Mouse (Mus musculus) lung, postnatal 0 days (tissue): Measurements from ENCODE around the gene D030056L22Rik.

Experiments used
- CTCF ChIP-seq: IDR thresholded peaks from 2 replicates; pipeline ENCODE4 v1.5.1; 2016; ENCODE audit warnings: antibody characterized with exemption, mild to moderate bottlenecking
- EP300 ChIP-seq: IDR thresholded peaks from 2 replicates; pipeline ENCODE4 v1.6.1; 2016; ENCODE audit warnings: antibody characterized with exemption, mild to moderate bottlenecking, control low read depth

DNA sequence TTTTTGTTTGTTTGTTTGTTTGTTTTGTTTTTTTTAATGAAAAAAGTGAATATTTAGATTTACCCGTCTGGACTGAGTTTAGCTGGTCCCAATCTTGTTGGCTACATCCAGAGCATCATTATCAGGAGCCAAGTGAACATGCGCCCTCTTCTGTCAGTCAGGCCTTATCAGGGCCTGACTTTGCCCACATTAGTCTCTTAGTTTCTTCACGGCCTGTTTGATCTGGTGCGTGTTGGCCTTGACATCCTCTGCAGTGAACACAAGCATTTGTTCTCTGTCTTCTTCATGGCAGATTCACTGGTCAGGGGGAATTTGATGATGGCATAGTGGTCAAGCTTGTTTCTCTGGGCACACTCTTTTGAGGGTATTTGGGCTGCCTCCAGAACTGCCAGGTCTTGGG, 30.9 kb upstream of the D030056L22Rik start:
- TF ChIP-seq EP300 = no peak
- TF ChIP-seq CTCF = peak; percentile 11; the same call in 1 of the 2 replicates
